Mouse (Mus musculus): Measurements from ENCODE around the gene Nosip. TPM values are rescaled to one million over a fixed set of nuclear protein-coding genes. Genes with fewer than 3 reads are reported as not detected.
A peak's percentile ranks its signal among the peaks of the same experiment; 100 is the strongest.

Nosip gene
- polyA plus RNA-seq, 1 experiment from 2014 or later = 62.4 TPM

DNA sequence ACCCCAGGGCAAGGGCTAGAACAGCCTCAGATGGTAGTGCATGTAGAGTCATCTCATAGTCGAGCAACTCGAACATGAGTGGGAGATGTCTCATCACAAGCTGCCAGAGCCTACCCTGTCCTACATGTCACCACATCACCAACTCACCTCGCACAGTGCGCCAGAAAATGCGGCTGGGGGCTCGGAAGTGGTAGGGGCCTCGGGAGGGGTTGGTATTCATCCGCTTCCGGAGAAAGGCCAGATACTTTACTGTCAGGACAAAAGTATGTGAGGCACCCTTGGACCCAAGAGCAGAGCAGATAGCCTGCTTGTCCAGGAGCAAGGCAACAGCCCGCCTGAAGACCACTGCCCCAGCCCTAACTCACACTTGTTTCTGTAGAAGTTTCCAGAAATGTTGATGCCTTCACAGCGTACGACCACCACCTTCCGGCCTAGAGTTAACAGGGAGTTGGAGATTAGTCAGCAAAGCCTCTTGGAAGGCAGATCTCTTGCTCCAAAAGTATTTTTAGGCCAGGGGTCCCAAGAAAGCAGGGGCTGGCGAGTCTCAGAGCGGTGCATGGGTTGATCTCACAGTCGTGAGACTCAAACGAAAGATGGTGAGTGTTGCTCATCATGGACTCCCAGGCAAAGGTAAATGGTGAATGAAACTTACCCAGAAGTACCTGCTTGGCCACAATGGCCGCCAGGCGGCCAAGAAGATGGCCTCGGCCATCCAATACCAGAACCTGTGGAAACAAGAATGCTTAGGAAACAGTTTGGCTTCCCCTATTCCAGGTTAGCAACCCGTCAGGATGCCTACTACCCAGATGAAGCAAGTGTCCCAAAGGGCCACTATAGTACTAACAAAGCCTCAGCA lies 64.8 kb downstream of the Nosip start:
- 51% methylated on average over 21 of the region's 21 CpGs for WGBS
- H3K4me2 ChIP-seq (replicated peaks) = peak overlapping the region; percentile 73
- H3K36me3 ChIP-seq = peaks cover 36% of the 10 kb centered on the region
- no peak for ATAC-seq (replicated peaks)
- H3K9me3 ChIP-seq = no peaks in the 10 kb centered on the region
- no peaks in the 10 kb centered on the region for H3K27me3 ChIP-seq
- H3K27ac ChIP-seq (replicated peaks) = peak overlapping the region; percentile 86
- H3K4me1 ChIP-seq = peaks cover 55% of the 10 kb centered on the region
- peak overlapping the region; percentile 78 for H3K4me3 ChIP-seq
- H3K9ac ChIP-seq (replicated peaks) = peak overlapping the region; percentile 98

MicroRNA genes within 50 kb of the gene (microRNA counts, 519-probe panel; counts per million panel counts)
- 2,820 counts per million, percentile 66 among the panel's probes with 10 or more counts for microRNA mmu-miR-150

Small RNAs within 50 kb of the gene (microRNA-seq; reads per million reads assigned to microRNA genes)
- gene Mir150 (42.2 reads per million, percentile 41 among the genes with 10 or more reads in this experiment), gene Mir5121 (7.7 reads per million, percentile 23 among the genes with 10 or more reads in this experiment), gene Mir7054 (2.0 reads per million)

Other genes starting within 250 kb of the Nosip start
- 52.3 and 56.0 TPM in 2 replicates for gene Nup62, start 246.3 kb upstream of the Nosip start, polyA plus RNA-seq (2015; fragmentation: Nextera tagmentation; extraction: Ambion mirVana)
- gene Il4i1, start 246.0 kb upstream of the Nosip start, polyA plus RNA-seq (2015; fragmentation: Nextera tagmentation; extraction: Ambion mirVana) = 1.8 and 2.3 TPM in 2 replicates
- gene Atf5, start 245.8 kb upstream of the Nosip start, polyA plus RNA-seq (2015; fragmentation: Nextera tagmentation; extraction: Ambion mirVana) = 4.6 and 5.0 TPM in 2 replicates
- 118 and 120 TPM in 2 replicates for gene Akt1s1, start 213.4 kb upstream of the Nosip start, polyA plus RNA-seq (2015; fragmentation: Nextera tagmentation; extraction: Ambion mirVana)
- gene Tbc1d17, start 213.3 kb upstream of the Nosip start, polyA plus RNA-seq (2015; fragmentation: Nextera tagmentation; extraction: Ambion mirVana) = 119 and 120 TPM in 2 replicates
- 32.1 and 35.3 TPM in 2 replicates for gene Pnkp, start 205.3 kb upstream of the Nosip start, polyA plus RNA-seq (2015; fragmentation: Nextera tagmentation; extraction: Ambion mirVana)
- gene Ptov1, start 192.6 kb upstream of the Nosip start, polyA plus RNA-seq (2015; fragmentation: Nextera tagmentation; extraction: Ambion mirVana) = 583 and 618 TPM in 2 replicates
- 164 and 166 TPM in 2 replicates for gene Med25, start 169.7 kb upstream of the Nosip start, polyA plus RNA-seq (2015; fragmentation: Nextera tagmentation; extraction: Ambion mirVana)
- 20.6 and 22.1 TPM in 2 replicates for gene Fuz, start 166.3 kb upstream of the Nosip start, polyA plus RNA-seq (2015; fragmentation: Nextera tagmentation; extraction: Ambion mirVana)
- gene Ap2a1, start 132.9 kb upstream of the Nosip start, polyA plus RNA-seq (2015; fragmentation: Nextera tagmentation; extraction: Ambion mirVana) = 105 and 107 TPM in 2 replicates
- not detected in 2 replicates for gene Tsks, start 119.2 kb upstream of the Nosip start, polyA plus RNA-seq (2015; fragmentation: Nextera tagmentation; extraction: Ambion mirVana)
- 48.2 and 51.6 TPM in 2 replicates for gene Cpt1c, start 87.6 kb upstream of the Nosip start, polyA plus RNA-seq (2015; fragmentation: Nextera tagmentation; extraction: Ambion mirVana)
- gene Prmt1, start 75.9 kb upstream of the Nosip start, polyA plus RNA-seq (2015; fragmentation: Nextera tagmentation; extraction: Ambion mirVana) = 703 and 728 TPM in 2 replicates
- 62.6 and 66.6 TPM in 2 replicates for gene Irf3, start 64.8 kb upstream of the Nosip start, polyA plus RNA-seq (2015; fragmentation: Nextera tagmentation; extraction: Ambion mirVana)
- gene Bcl2l12, start 63.7 kb upstream of the Nosip start, polyA plus RNA-seq (2015; fragmentation: Nextera tagmentation; extraction: Ambion mirVana) = 19.2 and 21.8 TPM in 2 replicates
- 42.8 and 47.1 TPM in 2 replicates for gene Scaf1, start 46.1 kb upstream of the Nosip start, polyA plus RNA-seq (2015; fragmentation: Nextera tagmentation; extraction: Ambion mirVana)
- 10.4 and 11.5 TPM in 2 replicates for gene Rras, start 44.5 kb upstream of the Nosip start, polyA plus RNA-seq (2015; fragmentation: Nextera tagmentation; extraction: Ambion mirVana)
- 16.0 and 16.1 TPM in 2 replicates for gene Prr12, start 9.5 kb upstream of the Nosip start, polyA plus RNA-seq (2015; fragmentation: Nextera tagmentation; extraction: Ambion mirVana)
- gene Prrg2, start 248 bp downstream of the Nosip start, polyA plus RNA-seq (2015; fragmentation: Nextera tagmentation; extraction: Ambion mirVana) = 12.6 and 15.3 TPM in 2 replicates
- 49.6 and 54.4 TPM in 2 replicates for gene Rcn3, start 29.8 kb downstream of the Nosip start, polyA plus RNA-seq (2015; fragmentation: Nextera tagmentation; extraction: Ambion mirVana)
- gene Fcgrt, start 41.4 kb downstream of the Nosip start, polyA plus RNA-seq (2015; fragmentation: Nextera tagmentation; extraction: Ambion mirVana) = 16.6 and 17.8 TPM in 2 replicates
- 982 and 1,055 TPM in 2 replicates for gene Rps11, start 62.0 kb downstream of the Nosip start, polyA plus RNA-seq (2015; fragmentation: Nextera tagmentation; extraction: Ambion mirVana)
- 890 and 969 TPM in 2 replicates for gene Rpl13a, start 66.3 kb downstream of the Nosip start, polyA plus RNA-seq (2015; fragmentation: Nextera tagmentation; extraction: Ambion mirVana)
- gene Gm45713, start 73.8 kb downstream of the Nosip start, polyA plus RNA-seq (2015; fragmentation: Nextera tagmentation; extraction: Ambion mirVana) = 0.15 TPM in 1 of 2 replicates, not detected in the other
- gene Flt3l, start 74.0 kb downstream of the Nosip start, polyA plus RNA-seq (2015; fragmentation: Nextera tagmentation; extraction: Ambion mirVana) = 1.6 and 2.1 TPM in 2 replicates
- gene Pih1d1, start 91.9 kb downstream of the Nosip start, polyA plus RNA-seq (2015; fragmentation: Nextera tagmentation; extraction: Ambion mirVana) = 96.0 and 96.9 TPM in 2 replicates
- gene Aldh16a1, start 92.2 kb downstream of the Nosip start, polyA plus RNA-seq (2015; fragmentation: Nextera tagmentation; extraction: Ambion mirVana) = 25.6 and 30.8 TPM in 2 replicates
- gene Slc17a7, start 101.5 kb downstream of the Nosip start, polyA plus RNA-seq (2015; fragmentation: Nextera tagmentation; extraction: Ambion mirVana) = 20.1 and 24.0 TPM in 2 replicates
- gene Gfy, start 117.1 kb downstream of the Nosip start, polyA plus RNA-seq (2015; fragmentation: Nextera tagmentation; extraction: Ambion mirVana) = not detected in 2 replicates
- not detected in 2 replicates for gene Pth2, start 118.6 kb downstream of the Nosip start, polyA plus RNA-seq (2015; fragmentation: Nextera tagmentation; extraction: Ambion mirVana)
- 0.74 and 0.75 TPM in 2 replicates for gene Ccdc155, start 142.5 kb downstream of the Nosip start, polyA plus RNA-seq (2015; fragmentation: Nextera tagmentation; extraction: Ambion mirVana)
- gene Dkkl1, start 149.7 kb downstream of the Nosip start, polyA plus RNA-seq (2015; fragmentation: Nextera tagmentation; extraction: Ambion mirVana) = 1.4 and 2.0 TPM in 2 replicates
- 92.8 and 106 TPM in 2 replicates for gene Tead2, start 153.3 kb downstream of the Nosip start, polyA plus RNA-seq (2015; fragmentation: Nextera tagmentation; extraction: Ambion mirVana)
- 1.3 and 1.6 TPM in 2 replicates for gene Cd37, start 176.7 kb downstream of the Nosip start, polyA plus RNA-seq (2015; fragmentation: Nextera tagmentation; extraction: Ambion mirVana)
- 0.17 and 0.20 TPM in 2 replicates for gene Slc6a16, start 178.7 kb downstream of the Nosip start, polyA plus RNA-seq (2015; fragmentation: Nextera tagmentation; extraction: Ambion mirVana)
- gene Slc6a21, start 215.1 kb downstream of the Nosip start, polyA plus RNA-seq (2015; fragmentation: Nextera tagmentation; extraction: Ambion mirVana) = not detected in 2 replicates